Mouse (Mus musculus) thymus, postnatal 25 days (tissue): ENCODE measurements around the gene Kdelr1.

ENCODE experiments used
- DNase-seq: peaks from one replicate; pipeline ENCODE4 v3.0.0; 2022

The Kdelr1 gene

GRCm38 (mm10) chr7:45872624-45873023 is at the start of gene Kdelr1:
TSS of gene Kdelr1 (plus strand) at chr7:45872772.
- peak; percentile 93 for DNase-seq

GRCm38 (mm10) chr7:45824598-45824997 is 48.0 kb upstream of the Kdelr1 start, which contains the start of gene Kcnj14:
TSS of gene Kcnj14 (minus strand) at chr7:45824782.
- no peak for DNase-seq

- DNase-seq: no peak
Observed at GRCm38 (mm10) chr7:45826631-45827030, 45.9 kb upstream of the Kdelr1 start.

- DNase-seq: peak; percentile 79
Observed at GRCm38 (mm10) chr7:45830427-45831127, 42.0 kb upstream of the Kdelr1 start, which contains the start of gene Grwd1. TSS of gene Grwd1 (minus strand) at chr7:45830944.

- no peak for DNase-seq
Observed at GRCm38 (mm10) chr7:45831128-45831525, 41.4 kb upstream of the Kdelr1 start.

- DNase-seq: no peak
Observed at GRCm38 (mm10) chr7:45832428-45832827, 40.1 kb upstream of the Kdelr1 start.

GRCm38 (mm10) chr7:45833148-45833790 is 39.3 kb upstream of the Kdelr1 start:
- DNase-seq: no peak

GRCm38 (mm10) chr7:45833924-45834323 is 38.6 kb upstream of the Kdelr1 start:
- DNase-seq: no peak

- DNase-seq: no peak
Observed at GRCm38 (mm10) chr7:45842950-45843744, 29.4 kb upstream of the Kdelr1 start.

- no peak for DNase-seq
Observed at GRCm38 (mm10) chr7:45848447-45849027, 24.0 kb upstream of the Kdelr1 start.

GRCm38 (mm10) chr7:45850661-45851060 is 21.9 kb upstream of the Kdelr1 start:
- no peak for DNase-seq

- DNase-seq: no peak
Observed at GRCm38 (mm10) chr7:45853089-45853488, 19.5 kb upstream of the Kdelr1 start.

- no peak for DNase-seq
Observed at GRCm38 (mm10) chr7:45856950-45857901, 15.3 kb upstream of the Kdelr1 start.

GRCm38 (mm10) chr7:45859008-45859407 is 13.6 kb upstream of the Kdelr1 start:
- no peak for DNase-seq

GRCm38 (mm10) chr7:45862804-45863203 is 9.8 kb upstream of the Kdelr1 start:
- DNase-seq: no peak

GRCm38 (mm10) chr7:45864435-45864834 is 8.1 kb upstream of the Kdelr1 start:
- DNase-seq: no peak

GRCm38 (mm10) chr7:45865925-45866910 is 6.4 kb upstream of the Kdelr1 start:
- peak; percentile 90 for DNase-seq

GRCm38 (mm10) chr7:45867871-45868270 is 4.7 kb upstream of the Kdelr1 start:
- no peak for DNase-seq

- DNase-seq: no peak
Observed at GRCm38 (mm10) chr7:45869107-45869670, 3.4 kb upstream of the Kdelr1 start.

- no peak for DNase-seq
Observed at GRCm38 (mm10) chr7:45869787-45870186, 2.8 kb upstream of the Kdelr1 start.
